Mouse (Mus musculus): ENCODE data around the gene Chrnb4.

The Chrnb4 gene

DNA sequence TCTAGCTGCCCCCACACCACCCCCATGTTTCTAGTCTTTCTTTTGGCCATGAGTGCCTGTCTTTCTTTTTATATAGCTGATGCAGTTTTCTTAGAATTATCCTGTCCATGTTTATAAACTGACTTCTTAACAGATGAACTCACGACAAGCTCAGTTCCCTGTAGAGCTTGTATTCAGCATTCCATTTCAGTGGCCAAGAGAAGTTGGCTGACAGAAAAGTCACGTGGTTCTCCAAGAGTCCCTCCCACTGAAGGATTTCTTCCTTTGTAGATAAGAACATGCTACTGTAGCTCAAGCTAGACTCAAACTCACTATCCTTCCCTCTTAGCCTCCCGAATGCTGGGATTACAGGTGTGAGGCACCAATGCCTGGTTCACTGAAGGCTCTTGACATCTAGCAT is 31.7 kb downstream of the Chrnb4 start:
- no peak for DNase-seq

DNA sequence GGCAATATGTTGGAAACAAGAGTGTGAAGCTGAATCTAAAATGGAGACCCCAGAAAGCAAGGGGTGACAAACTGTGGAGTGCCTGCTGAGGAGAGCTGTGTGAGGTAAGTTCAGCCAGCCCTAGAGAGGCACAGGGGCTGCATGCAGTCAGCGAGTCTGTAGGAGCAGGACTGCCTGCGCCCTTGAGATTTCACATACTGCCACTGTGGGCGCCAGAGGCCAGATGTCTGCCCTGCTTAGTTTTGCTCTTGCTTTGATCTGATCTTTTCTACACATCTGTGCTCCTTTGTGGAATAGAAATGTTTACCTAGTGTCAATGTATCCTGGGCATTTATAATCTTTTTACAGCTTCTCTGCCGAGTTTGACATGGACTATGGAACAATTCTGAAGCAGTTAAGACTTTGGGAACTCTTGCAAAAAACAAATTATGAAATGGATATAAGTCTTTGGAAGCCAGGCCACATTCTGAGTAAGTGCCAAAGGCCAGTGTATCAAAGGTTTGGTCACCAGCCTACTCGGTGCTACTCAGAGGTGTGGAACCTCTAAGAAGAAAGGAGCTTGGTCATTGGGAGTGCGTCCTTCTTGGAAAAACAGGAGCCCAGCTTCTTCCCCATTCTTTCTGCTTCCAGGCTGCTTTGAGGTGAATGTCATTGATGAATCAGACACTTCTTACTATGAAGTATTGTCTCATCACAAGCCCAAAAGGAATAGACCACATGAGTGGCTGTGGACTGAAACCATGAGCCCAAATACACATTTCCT is 37.8 kb downstream of the Chrnb4 start:
- DNase-seq: no peak

DNA sequence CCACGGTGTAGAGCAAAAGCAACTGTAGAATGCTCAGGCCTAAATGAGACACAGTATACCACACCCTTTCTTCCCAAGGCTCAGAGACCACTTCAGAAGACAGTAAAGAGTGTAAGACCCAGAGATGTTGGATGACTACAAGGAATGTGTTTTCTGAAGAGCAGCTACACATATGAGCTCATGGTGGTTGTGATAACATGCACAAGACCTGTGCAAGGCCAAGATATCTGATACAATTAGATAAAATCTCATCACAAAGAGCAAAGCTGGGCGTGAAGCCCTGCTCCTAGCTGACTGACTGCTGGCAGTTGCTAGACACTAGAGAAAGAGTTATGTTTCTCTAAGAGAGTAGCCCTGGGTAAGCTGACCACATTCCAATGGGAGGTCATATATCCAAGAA is 38.9 kb downstream of the Chrnb4 start:
- DNase-seq: no peak

GRCm38 (mm10) chr9:55003609-55004008 is 45.0 kb downstream of the Chrnb4 start:
- no peak for DNase-seq

GRCm38 (mm10) chr9:54995645-54996044 is 52.9 kb downstream of the Chrnb4 start:
- no peak for DNase-seq

GRCm38 (mm10) chr9:54994381-54994780 is 54.2 kb downstream of the Chrnb4 start:
- DNase-seq: no peak

GRCm38 (mm10) chr9:54990362-54990761 is 58.2 kb downstream of the Chrnb4 start:
- DNase-seq: no peak

DNA sequence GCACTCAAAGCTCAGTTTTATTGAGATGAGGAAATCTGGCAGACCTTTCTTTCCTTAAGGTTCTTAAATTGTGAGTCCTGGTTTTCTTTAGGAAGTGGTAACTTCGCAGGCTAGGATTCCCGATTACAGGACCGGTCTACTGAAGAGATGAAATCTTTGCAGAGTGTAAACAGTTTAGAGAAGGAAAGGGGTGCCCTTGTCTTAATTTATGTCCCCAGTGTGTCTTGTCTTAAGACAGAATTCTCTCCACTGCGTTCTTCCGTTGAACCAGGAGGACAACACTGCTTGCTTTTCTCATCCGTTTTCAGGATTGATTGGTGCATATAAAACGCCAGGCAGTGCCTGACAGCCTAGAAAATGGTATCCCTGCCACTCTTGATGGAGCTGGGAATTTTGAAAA is 66.2 kb downstream of the Chrnb4 start:
- DNase-seq: no peak

GRCm38 (mm10) chr9:54981291-54982191 is 67.0 kb downstream of the Chrnb4 start:
- peak; percentile 20 for DNase-seq

- DNase-seq: no peak
Observed at GRCm38 (mm10) chr9:54980674-54981073, 67.9 kb downstream of the Chrnb4 start, which contains the start of gene Chrna5. Gene Chrna5 (plus strand): TSS chr9:54980880.
